Mouse (Mus musculus) left cerebral cortex, adult 8-10 months (tissue): ENCODE data around the gene Tns3. TPM values are rescaled to one million over a fixed set of nuclear protein-coding genes. Genes with fewer than 3 reads are reported as not detected.

ENCODE experiments used
- DNase-seq, 2 experiments: peaks; one replicate each; pipeline ENCODE4 v3.0.0; 2022; ENCODE audit warnings: low spot score in 2 of 2
- total RNA-seq, 4 experiments: library from RNA; stranded (reverse); gene quantifications; 2 replicates each; pipeline ENCODE4 v1.2.4; 2022

Gene Tns3
- 10 to 100 TPM; 37.0 to 47.0 (median 41.1) TPM for total RNA-seq

DNA sequence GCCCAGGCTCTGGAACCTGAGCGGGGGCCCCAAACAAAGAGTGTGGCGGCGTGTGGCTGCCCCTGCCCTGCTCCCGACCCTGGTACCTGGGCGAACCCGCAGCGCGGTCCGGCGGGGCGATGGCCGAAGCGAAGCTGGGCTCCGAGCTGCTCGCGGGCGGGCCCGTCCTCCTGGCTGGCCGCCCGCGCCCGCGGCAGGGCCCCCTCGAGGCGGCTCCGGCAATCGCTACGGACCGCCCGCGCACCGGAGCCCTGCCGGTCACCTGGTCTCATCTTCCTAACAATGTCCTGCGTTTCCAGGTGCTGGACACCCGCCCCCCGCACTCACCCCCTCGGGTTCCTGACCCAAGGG lies at the start of gene Tns3:
Tns3 (minus strand) TSS at position 143 of the 351 bp plus-strand sequence.
- no peak for DNase-seq

DNA sequence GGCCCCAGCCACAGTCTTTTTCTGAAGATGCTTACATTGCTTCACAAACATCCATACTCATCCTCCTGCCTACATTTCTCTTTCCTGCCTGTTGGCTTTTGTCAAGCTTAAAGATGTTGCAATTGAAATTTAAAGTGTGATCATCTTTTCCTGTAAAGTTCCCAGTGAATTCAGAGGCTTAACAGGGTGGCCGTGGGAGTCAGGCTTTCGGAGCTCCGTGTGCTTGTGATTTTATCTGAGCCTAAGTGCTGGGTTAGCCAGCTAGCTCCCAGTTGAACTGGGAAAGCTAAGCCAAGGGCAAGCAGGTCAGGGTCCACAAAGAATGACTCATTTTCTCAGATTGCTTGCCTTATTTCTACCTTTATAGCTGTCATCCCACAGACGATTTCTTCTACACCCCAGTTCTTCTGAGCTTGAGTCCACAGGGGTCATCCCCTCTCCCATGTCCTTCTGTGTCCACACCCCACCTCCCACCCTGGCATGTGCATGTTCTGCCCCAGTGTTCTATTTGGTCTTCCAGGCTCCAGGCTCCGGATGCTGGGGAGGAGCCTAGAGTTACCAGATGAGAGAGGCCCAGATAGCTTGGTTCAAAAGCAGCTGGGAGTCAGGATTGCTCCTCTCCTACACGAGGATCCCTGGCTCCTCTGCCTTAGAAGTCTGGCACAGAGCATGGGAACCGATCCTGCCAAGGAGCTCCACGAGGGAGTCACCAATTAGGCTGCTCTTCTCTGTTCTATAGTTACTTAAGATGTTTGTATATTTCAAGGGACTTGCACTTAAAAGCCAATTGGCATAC lies 42.1 kb upstream of the Tns3 start:
- DNase-seq = no peak

DNA sequence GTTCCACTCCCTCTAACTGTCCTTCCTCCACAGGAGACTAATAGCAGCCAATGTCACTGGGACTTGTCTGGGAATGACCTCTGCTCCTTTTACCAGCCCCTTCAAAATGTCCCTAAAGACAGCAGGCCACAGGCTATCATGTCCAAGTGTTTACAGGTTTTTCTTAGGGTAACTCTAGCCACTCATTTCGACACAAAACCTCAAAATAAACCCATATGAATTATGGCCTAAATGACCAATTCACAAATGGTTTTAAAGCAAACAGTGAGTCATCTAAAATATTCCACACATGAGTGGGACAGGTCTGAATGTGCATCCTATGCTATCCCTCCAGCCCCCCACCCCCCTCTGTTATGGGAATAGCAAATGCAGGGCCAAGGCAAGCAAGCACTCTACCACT lies 40.8 kb upstream of the Tns3 start:
- no peak for DNase-seq

DNA sequence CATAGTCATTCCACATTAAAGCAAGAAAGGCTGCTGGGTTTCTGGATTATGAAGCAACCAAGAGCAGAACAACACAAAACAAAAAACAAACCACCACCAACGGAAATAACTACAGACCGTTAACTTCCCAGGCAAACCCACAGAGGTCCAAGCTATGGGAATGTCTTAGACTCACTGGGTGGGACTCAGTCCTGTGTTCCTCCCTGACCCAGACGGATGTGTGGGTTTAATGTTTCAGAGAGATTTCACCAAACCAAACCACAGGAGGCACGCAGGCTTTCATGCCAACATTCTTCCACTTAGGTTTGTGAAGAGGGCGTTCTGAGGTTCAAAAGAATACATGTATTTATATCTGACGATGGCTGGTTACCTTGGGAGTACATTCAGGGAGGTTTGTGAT lies 39.5 kb upstream of the Tns3 start:
- no peak for DNase-seq

DNA sequence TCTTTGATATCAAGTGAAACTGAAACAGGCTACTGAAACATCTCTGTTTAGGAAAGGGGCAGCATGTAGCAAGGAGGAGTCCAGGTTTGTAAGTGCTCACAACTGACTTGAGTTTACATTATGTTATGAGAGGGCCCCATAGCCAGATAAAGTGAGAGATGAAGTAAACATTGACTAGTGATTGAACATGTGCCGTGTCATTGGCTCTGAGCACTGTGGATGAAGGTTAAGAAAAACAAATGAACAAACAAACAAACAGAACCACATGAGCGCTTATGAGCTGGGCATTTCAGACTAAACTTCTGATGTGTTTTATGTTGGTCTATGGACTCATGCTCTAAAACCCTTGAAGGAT lies 38.2 kb upstream of the Tns3 start:
- no peak for DNase-seq

DNA sequence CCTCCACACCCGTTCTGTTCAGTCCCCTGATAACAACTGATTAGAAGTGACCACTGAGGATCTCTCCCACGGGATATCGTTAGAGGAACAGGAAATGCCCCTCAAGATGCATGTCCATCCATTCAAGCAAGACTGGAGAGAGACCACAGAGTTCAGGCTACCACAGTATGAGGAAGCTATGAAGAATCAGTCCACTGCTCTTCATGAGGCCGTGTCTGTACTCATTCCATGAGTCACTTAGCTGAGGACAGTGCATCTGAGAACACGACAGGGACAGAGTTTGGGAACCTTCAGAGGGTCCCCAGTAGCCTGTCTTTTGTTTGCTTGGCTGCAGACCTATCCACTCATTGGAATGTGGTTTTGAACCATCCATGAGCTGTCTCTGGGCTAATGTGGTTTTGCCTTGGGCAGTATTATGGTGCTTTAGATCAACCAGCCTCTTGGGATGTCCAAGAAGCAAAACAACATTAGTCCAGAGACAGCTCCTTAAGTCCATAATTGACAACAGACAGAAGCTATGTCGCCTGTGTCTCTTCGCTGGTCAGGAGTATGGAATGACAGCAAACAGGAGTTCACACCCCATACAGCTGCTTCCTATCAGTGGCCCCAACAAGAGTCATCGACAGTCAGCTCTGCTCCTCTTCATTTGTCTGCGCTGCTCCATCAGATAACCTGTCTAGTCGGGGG lies 37.7 kb upstream of the Tns3 start:
- DNase-seq = no peak

DNA sequence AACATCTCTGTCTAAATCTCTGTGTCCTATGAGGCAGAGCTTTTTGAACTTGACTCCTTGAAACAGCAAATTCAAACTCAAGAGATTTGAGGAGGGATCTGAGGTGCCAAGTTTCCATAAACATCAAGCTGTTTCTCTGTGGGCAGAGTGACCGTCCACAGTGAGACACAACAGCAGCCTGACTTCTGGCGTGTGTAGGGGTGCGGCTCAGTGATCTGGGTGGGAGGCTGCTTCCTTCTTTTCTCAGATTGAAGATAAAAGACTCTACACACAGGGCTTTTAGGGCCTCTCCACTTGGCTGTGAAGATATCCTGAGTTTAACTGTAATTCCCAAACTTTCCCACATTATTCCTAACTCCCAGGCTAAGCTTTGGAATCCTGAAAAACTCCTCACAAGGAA lies 37.1 kb upstream of the Tns3 start:
- no peak for DNase-seq

DNA sequence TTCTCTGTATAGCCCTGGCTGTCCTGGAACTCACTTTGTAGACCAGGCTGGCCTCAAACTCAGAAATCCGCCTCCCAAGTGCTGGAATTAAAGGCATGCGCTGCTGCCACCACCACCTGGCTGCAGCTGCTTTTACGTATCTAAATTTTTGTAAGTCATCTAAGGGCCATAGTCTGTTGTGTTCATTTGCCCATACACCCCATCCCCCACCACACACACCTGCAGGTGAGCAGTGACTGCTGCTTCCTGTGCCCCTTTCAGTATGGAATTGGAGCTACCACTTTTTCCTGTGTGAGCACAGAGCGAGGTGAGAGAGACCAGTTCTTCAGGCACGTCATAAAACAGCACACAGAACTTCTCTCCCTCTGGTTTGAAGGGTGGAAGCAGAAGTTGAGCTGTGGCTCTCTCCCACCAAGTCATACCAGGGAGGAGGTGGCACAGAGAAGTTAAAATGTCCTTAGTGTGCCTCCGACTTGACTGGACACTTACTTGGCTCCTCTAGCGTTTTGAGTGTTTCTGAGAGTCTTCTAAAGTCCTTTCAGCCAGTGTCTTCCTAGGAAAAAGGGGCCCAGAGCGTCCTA lies 36.4 kb upstream of the Tns3 start:
- no peak for DNase-seq

DNA sequence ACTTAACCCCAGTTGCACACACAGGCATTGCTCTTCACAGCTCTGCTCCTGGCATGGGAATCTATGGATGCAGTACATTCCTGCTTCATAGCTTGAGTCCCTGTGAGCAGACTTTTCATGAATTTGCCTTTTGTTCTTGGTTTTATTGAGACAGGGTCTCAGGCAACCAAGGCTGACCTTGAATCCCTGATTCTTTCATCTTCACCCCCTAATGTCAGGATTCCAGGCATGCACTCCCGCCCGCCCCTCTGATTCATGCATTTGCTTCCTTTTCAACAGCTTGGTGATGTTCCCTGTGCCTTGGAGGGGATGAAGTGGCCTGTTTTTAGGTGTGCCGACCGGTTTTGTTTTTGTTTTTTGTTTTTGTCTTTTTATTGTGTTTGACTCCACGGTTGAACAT lies 35.4 kb upstream of the Tns3 start:
- DNase-seq = no peak

DNA sequence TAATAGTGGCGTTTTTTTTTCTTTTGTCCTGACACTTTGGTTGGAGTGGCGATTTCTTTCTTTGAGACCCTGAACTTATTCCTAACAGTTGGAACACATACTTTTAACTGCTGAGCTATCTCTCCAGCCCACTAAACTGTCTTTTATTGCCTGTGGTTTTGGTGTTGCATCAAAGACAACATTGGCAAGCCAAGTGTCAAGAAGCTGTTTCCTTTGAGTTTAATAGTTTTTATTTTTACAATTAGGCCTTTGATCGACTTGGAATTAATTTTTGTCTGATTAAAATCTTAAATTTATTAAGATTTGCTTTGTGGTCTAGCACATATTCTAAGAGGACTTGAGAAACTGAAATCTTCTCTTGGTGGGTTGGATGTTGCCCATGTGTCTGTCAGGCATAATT lies 33.3 kb upstream of the Tns3 start:
- DNase-seq = no peak

DNA sequence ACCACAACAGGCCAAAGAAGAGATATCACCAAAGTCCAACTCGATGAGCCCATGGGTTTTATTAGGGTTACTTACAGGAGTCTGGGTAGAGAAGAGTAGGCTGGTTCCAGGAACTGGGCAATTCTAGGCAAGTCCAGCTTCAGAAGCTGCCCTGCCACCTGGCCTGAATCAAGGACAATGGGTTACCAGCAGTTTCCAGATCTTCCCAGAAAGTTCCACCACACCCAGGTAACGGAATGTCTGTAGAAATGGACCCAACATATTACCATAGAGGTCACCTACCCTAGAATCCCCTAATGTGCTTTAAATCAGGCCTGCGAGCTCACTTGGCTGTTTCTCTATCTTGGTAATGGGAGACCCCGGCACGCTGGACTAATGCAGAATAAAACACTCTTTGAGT lies 29.8 kb upstream of the Tns3 start:
- no peak for DNase-seq

DNA sequence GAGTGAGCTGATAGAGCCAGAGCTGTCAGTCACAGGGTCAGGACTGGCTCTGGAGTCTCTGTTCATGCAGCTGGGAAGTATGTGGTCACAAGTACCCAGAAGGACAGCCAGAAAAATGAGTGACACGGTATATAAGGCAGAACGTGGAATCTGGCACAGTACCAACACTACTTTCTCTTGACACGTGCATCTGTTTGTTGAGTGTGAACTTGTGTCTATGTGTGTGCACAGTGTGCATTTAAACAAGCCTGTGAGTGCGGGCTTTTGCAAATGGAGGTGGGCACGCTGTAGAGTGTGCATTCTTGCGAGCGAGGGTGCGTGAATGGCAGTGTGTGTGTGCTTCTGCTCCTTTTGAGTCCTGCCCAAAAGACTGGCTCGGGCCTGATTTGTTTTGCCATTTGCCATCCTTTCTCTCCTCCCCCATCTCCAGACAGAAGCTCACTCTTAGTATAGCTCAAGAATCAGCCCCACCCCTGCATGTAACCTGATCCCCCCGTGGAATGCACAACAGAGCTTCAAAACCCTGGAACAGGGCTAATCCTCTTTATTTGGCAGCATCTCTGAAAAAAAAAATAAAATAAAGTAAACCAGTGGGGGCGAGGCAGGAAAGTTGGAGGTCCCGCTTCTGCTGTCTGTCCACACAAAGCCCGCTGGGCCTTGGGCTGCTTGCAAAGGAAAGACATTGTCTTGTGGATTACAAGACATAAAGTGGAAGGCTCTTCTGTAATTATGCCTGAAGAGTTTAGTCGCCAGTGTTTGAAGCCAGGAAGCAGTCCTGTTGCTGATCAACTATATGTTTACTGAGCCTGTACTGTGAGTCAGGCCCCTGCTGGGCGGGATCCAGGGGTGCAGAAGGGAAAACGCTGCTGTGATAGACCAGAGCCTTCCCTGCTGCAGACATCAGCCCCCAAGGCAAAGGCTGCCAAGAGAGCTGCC lies 28.5 kb upstream of the Tns3 start:
- no peak for DNase-seq

DNA sequence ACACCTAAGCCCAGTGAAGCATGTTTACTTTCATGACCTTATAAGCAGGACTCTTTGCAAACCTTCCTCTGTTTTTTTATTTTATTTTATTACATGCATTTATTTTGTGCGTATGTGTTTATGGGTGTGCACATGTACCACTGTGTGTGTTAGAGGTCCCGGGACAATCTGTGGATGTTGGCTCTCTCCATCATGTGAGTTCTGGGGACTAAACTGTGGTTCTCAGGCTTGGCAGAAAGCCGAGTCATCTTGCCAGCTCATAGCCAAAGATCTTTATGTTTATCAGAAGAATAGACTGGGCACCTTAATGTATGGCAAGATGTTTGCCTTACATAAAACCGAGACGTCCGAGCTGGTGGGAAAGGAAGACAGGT lies 27.8 kb upstream of the Tns3 start:
- DNase-seq = no peak

DNA sequence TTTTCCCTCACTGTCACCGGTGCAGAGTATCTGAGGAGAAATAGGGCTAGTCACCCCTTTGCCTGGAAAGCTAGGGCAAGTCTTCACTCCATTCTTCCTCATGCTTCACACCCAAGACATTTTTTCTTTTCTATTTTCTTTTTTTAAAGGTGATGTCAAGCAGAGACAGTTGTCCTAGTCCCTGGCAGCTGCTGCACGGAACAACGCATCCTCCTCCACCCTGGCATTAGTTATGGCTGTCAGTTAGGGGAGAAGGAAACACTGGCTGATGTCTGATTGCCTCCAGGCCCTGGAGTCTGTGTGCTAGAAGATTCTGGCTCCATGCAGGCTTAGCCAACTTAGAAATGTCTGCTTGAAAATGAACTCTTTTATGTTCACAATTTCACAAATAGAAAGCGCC lies 27.3 kb upstream of the Tns3 start:
- DNase-seq = no peak

DNA sequence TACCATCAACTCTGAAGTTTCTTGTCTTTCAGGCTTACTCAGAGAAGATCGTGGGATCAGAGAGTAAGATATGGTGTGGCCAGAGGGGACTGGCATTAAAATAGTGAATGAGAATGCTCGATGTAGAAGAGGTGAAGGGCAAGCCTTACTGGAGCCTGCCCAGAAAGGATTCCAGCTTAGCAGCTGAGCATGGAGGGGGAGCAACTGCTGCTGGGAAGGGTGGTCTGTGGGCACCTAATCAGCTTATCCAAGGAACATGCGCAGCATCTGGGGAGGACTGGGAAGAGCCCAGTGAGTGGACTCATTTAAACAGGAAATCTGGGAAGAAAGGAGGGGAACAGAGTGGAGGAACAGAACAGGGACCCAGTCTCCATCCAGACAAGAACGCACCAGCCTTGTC lies 26.3 kb upstream of the Tns3 start:
- no peak for DNase-seq

DNA sequence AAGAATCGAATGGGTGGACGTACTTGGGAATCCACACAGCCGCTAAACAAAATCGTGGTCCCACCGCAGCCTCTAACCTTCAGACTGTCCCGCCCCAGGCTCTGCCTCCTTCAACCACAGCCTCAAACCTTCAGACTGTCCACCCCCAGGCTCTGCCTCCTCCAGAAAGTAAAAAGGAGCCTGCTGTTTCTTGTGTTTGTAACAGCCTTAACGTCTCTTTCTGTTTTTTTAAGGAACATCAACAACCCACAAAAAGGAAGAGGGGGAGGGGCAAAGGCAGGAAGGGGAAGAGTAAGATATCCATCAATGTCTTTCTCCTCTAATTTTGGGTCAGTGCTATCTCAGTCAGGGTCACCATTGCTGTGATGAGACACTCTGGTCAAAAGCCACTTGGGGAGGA lies 25.2 kb upstream of the Tns3 start:
- DNase-seq = no peak

DNA sequence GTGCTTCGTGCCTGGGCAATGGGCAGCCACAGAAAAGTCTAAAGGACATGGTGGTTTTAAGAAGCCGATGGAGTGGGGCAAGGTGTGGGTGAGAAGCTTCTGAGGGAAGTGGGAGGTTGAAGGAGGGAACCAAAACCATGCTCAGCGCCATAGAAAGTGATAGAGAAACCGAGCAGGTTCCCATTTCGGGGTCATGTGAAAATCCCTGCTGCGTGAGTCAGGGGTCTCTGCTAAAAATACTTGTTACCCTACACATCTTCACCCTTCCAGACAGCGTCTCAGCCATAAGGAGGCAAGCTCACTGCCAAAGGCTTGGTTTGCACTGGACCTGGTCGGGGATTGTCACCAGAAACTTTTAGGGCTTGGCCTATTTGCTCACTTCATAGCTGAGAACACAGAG lies 24.6 kb upstream of the Tns3 start:
- DNase-seq = no peak

DNA sequence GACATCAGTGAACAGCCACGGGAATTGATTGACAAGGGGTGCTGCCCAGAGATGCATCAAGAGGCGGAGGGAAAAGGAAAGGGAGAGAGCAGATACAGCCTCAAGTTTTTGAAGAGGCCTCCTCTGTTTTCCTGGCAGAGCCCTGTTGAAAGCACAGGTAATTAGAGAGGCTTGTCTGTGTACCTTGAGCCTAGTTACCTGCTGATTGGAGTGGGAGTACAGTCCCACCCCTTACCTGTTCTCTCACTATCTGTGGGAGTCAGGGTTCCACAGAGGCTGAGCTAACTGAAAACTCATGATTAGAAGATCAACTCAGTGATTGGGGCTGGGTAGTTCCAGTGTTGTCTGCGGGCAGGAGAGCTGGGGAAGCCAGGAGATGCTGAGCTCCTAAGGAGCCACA lies 22.2 kb upstream of the Tns3 start:
- DNase-seq = no peak

DNA sequence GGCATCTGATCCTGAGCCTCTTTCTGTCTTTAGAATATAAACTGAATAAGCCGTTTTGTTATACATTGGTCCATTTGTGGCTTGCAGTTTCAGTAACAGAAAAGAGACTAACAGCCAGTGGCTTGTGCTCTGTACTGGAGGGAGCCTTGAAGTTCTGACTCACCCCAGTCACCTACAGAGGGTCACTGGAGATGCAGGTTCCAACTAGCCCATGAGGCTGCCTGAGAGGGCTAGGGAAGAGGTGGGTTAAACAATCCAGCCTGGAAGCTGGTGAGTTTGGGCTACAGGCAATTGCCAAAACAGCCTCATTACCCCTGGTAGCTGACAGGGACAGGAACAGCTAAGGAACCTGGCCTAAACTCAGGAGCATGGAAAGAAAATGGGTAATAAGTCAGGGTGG lies 21.7 kb upstream of the Tns3 start:
- no peak for DNase-seq

DNA sequence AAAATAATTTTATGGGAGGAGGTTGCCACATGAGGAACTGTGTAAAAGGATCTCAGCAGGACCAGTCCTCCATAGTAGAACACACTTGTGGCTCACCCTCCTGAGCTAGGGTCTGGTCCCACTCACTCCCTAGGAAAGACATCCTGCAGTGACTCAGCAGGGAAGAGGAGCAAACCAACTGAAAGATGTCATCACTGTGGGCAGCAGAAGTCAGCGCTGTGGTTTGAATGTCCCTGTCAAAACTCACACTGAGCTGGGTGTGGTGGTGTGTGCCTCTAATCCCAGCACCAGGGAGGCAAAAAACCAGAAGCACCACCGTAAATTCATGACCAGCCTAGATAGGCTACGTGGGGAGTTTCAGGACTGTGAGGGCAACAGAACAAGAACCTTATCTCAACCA lies 20.9 kb upstream of the Tns3 start:
- DNase-seq = no peak

DNA sequence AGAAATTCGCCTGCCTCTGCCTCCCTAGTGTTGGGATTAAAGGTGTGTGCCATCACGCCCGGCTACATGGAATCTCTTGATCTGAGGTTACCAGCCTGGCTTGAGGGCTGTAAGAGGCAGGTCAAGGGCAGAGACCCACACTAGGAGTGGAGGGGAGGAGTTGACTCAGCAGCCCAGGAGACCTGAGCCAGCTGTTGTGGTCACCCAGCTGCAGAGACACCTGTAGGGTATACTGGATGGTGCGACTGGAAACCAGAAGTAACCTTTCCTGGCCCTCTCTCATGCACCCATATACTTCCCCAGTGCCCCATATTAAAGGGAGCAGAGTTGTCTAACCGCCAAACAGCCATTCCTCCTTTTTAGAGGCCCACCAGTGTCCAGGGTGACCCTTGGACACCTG lies 19.9 kb upstream of the Tns3 start:
- no peak for DNase-seq

DNA sequence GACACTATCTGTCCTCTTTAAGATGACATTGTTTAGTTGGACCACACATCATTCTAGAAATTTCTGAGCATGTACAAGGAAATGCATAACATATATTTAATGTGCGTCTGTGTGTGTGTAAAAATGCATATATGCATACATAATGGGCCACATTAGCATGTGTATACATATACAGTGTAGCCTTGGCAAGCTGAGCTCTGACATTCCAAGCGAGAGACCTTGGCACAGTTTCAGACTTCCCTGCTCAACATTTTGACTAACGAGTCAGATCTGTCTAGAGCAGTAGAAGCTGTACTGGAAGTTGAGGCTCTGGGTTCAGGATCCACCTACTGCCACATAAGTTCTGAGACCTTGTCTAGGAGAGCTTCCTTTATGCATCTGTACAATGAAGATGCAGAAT lies 17.0 kb upstream of the Tns3 start:
- DNase-seq = no peak
